Mouse (Mus musculus) embryo, embryonic 11 days (tissue): ENCODE measurements around the gene Gli3.

ENCODE experiments used
- DNase-seq: peaks from one replicate; pipeline ENCODE4 v3.0.0-alpha.2; 2015

Gene Gli3

GRCm38 (mm10) chr13:15462830-15463491, at the start of gene Gli3:
Gene Gli3, plus strand, starts transcription at chr13:15463235.
- peak; percentile 94 for DNase-seq

DNA sequence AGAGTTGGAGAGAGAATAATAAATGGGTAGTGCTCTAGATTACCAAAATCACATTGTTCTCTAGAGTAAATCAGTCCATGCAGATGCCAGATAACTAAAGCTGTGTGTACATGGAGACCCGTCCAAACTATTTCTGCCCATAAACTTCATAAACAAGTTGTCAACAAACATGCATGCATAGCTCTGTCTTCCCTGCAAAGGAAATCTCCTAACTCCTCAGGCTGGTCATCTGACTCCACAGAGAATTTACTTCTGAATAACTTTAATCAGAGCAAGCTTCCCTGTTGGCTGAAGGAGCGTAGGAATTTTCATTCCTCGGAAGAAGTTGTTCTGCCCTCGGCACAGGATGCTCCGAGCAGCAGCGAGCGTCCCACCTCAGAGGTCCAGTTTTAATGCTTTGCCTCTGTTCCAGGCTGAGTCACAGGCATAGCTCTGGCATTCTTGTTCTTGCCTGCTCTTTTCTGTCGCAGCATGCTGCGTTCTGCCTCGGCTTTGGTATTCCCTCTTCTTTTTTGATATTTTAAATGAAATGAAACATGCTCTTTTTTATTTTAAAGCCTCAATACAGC, 41.8 kb upstream of the Gli3 start:
- peak; percentile 26 for DNase-seq

DNA sequence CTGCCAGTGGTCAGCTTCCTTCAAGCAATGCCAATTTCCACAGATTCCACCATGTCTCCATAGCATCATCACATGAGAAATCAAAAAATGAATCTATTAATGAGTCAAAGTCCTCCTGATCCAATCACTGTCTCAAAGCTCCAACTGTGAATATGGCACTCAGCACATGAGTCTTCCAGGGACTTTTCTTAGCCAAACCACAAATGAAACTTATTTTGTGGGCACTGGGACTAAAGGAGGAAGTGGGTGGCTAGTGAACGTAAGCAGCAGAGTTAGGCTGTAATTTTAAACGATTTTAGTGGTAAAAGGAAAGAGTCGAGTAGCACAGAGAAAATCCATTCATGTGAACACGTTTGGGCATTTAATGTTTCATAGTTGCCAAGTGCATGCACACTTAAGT, 21.0 kb upstream of the Gli3 start:
- DNase-seq, result no peak

DNA sequence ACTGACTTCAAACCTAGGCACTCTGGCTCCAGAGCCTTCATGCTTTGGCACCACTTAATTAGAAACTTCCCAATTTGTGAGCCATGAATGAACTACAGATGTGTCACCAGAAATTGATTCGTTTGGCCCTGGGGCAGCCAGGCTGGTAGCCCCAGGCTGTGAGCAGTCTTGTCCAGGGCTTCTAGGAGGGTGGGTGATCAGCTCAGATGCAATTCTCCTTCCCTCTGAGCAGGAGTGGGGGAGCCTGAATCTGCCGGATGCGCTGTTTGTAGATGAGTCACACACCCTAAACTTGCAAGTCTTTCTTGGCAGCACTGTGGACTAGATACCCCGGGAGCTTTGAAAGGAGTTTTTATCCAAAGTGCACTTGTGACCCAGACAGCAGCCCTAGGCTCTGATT, 18.7 kb upstream of the Gli3 start:
- DNase-seq, result peak; percentile 19

GRCm38 (mm10) chr13:15445591-15445990, 17.4 kb upstream of the Gli3 start:
- DNase-seq, result no peak

- peak; percentile 32 for DNase-seq
Measured at GRCm38 (mm10) chr13:15446004-15446403, 17.0 kb upstream of the Gli3 start.

DNA sequence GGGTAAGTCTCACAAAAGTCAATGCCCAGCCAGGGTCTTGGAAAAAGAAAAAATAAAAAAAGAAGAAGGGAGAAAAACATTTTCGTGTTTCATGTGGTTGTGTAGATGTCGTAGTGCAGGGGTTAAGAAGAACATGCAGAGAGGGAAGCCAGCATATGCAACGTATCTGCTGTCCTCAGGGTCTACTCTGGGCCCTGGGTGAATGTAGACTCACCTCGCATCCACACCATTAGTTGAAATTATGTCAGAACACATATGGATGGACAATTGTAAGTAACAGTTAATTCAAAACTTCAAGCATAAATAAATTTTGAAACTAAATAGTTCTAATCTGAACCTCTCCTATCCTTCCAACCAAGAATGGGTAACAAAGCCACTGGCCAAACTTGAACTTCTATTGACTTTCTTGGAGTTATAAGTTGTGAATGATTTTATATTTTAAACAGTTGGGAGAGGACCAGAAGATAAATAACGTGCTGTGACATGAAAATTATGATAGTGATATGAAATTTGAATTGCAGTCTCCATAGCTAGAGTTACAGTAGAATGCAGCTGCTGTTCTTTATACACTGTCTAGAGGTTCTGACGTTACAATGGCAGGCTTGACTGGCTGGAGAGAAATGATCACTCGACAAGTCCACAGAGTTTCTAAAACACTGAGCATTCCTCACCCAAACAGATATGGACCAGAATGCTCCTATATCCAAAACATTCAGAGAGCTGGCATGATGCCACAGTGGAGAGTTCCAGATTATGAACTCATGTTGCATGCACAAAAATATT, 16.1 kb upstream of the Gli3 start:
- DNase-seq, result no peak

GRCm38 (mm10) chr13:15450941-15451340, 12.1 kb upstream of the Gli3 start:
- DNase-seq, result no peak

GRCm38 (mm10) chr13:15457841-15458240, 5.2 kb upstream of the Gli3 start:
- DNase-seq, result no peak

DNA sequence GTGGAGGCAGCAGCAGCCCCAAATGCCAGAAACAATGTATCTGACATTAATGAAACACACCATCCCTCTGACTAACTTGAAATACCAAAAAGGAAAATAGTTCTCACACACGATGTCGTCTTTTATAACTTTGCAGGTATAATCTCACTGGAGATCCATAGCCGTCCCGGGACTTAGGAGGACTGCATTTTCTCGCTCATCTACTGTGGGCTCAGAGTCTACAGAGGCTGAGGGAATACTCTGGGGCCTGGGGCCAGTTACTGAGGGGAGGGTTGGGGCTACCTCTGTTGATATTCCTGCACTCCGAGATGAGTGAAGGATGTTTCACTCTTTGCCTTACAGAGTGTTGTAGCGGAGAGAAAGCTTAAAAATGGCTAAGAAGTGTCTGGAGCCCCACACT, 1.1 kb upstream of the Gli3 start:
- peak; percentile 37 for DNase-seq

- DNase-seq, result peak; percentile 91
Measured at GRCm38 (mm10) chr13:15463492-15464080, 551 bp downstream of the Gli3 start.

DNA sequence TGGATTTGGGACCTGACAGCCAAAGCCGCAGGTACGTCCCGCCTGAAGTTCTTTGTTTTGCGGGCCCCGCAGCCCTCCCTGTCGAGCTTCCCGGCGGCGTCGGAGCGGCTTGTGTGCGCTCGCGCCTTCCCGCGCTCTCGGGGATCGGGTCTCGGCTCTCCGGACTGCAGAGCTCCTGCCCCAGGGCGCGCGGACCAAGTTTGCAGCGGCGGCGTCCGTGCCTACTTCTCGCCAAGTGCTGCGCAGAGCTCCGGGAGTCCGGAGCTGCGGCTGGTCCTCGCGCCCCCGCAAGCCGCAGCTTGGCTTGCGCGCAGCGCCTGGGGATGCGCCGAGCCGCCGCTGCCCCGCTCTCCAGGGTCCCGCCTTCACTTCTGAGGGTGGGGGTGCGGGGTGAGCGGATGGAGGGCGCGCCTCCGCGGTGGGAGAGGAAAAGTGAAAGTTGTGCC, 1.1 kb downstream of the Gli3 start:
- DNase-seq, result peak; percentile 69

DNA sequence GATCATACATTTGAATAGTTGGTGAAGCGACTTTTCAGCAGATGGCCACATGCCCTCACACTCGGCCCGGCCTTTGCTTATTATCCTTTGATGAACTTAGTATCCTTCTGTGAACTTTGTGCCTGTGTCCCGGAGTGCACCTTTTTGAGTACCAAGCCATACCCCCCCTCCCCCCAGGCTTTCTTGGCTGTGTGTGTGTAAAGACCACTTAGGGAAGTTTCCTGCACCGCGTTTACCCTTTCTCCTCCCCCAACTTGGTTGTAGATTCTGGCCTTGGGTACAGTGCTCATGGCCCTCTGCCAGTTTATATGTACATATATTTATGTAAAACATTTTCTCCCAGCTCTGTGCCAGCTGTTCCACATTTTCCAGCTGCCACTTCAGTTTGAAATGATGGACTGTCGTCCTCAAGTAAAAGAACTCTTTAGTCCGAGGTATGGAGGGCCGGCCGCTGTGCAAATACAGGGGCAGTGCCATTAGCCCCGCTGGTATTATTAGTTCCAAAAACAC, 1.8 kb downstream of the Gli3 start:
- DNase-seq, result peak; percentile 67

DNA sequence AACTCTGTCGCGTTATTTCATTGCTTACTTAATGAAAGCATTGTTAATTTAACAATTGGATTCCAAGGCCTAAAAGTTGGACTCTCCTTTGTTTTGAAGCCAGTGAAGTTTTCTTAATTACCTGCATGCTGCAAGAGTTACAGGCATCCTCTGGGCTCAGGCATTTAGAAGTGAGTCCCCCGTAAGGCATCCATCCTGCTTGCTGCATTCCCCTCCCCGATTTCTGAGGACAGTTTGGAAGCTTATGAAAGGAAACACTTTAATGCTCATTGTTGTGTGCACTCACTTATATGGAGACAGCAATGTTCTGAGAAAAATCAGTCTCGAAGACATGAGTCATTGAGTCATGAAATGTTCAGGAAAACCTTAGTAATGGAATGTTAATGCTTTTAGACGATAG, 3.5 kb downstream of the Gli3 start:
- peak; percentile 34 for DNase-seq

- DNase-seq, result peak; percentile 63
Measured at GRCm38 (mm10) chr13:15467409-15467808, 4.4 kb downstream of the Gli3 start.

GRCm38 (mm10) chr13:15468421-15468820, 5.4 kb downstream of the Gli3 start:
- peak; percentile 63 for DNase-seq

DNA sequence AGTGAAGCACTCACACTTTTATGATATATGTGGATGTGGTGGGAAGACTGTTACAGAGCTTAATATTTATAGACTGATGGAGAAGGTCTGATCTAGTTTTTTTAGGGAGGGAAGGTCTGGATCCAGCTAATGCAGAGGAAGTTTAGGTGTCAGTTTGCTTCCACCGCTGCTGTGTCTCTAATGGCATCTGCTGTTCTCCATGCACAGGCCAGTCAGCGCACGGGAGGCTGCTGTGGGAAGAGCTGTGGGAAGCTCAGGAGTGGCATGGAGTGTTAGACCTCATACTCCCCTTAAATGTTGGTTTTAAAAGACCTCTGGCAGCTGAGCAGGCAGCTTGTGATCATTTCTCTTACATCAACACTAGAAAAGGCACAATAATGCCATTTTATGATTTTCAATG, 7.0 kb downstream of the Gli3 start:
- no peak for DNase-seq

DNA sequence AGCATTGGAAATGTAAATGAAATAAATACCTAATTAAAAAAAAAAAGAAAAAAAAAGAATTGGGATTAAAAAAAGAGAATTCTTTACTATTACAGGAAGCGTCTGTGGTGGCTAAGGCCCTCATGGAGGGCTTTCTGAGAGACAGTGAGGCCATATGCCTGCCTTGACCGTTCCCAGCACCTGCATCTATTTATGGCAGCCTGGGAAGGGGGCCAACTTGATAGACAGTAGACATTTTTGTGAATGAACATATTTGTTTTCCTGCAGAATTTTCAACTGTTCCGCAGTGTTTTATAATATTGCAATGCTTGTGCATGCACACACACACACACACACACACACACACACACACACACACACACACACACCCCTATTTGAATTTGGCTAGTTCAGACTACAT, 9.7 kb downstream of the Gli3 start:
- DNase-seq, result no peak

DNA sequence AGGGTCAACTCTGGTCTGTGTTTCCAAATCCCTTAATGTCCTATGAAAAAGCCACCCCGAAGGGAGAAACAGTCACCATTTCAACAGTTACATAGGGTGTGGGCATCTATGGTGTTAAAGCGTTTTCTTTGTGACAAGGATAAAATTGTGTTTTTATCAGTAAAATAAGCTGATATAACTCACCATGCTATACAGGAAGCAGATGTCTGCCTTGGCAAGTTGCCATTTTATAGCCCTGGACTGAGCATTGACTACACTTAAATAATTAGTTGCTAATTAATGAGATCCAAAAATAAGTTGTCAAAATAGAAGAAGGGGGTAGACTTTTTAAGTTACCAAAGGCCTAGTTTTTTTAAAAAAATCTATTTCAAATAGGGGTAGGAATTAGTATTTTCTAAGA, 11.4 kb downstream of the Gli3 start:
- no peak for DNase-seq

GRCm38 (mm10) chr13:15486033-15486891, 23.2 kb downstream of the Gli3 start:
- DNase-seq, result peak; percentile 51

DNA sequence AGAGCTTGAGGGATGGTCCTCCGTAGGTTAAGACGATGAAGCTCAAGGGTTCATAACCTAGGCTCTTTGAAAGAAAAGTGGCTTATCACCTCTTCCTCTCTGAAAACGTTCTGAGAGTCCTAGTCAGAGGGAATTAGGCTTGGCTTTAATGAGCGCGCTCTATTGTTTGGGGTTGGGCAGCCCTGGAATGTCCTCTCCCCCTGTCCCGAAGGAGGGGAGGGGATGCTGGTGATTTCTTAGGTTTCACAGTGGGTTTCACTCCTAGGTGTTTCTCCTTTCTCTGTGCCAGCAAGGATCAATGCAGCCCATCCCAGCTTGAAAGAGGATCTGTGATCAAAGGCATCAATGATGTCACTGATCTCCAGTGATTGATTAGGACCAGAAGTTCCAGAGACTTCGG, 24.3 kb downstream of the Gli3 start:
- DNase-seq, result peak; percentile 47

DNA sequence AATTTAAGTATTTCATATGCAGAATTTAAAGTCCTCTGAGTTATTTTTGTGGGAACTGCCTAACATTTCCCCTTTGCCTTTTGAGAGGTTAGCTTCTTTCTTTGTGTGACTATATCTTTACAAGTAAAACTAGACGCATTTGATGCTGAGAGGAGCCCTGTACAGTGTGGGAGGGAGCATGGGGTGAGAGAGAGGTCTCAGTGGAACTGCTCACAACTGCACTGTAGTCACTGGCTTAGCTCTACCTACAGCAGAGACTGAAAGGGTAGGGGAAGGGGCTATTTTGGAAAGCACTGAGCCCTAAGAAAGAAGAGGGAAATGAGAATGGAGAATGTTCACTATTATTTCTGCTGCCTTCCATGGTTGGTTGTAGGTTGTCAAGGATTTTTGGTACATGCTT, 25.0 kb downstream of the Gli3 start:
- no peak for DNase-seq

DNA sequence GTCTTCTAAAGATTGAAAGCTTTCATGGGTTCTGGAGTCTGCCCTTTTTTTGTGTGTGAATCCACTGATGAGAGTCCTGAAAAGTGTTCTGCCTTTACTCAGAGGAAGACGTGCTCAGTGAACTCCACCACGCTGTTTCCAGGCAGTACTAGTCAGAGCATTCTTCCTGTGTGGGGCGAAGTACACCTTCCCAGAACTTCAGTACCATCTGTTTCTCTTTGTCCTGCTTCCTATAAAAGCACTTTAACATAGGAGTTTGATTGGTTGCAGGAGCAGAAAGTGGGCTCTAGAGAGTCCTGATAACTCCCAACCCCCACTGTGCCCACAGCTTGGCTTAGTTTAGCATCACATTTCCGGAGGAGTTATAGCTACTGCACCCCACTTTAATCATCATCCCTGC, 32.8 kb downstream of the Gli3 start:
- no peak for DNase-seq
